Mouse (Mus musculus) brown adipose tissue, adult 24 weeks (tissue): ENCODE results near the gene Rplp1. TPM values are rescaled to one million over a fixed set of nuclear protein-coding genes. Genes with fewer than 3 reads are reported as not detected.

Experiments used
- H3K27ac ChIP-seq: fragments of 200-500 bp; replicated peaks from 2 replicates; pipeline ENCODE4 v1.5.1; 2012; ENCODE audit warnings: low read depth, mild to moderate bottlenecking, low read length
- H3K4me1 ChIP-seq: fragments of 200-500 bp; 2 replicates; pipeline ENCODE4 v1.6.1; 2012; ENCODE audit warnings: low read length, mixed read lengths; ENCODE audit not compliant: control insufficient read depth, insufficient read depth, insufficient read length
- H3K4me3 ChIP-seq: fragments of 200-500 bp; 2 replicates; pipeline ENCODE4 v1.5.1; 2012; ENCODE audit warnings: low read depth, mild to moderate bottlenecking, low read length, moderate library complexity; ENCODE audit not compliant: insufficient read depth
- polyA plus RNA-seq: library from polyadenylated mRNA; stranded (reverse); fragments of >200 nt; gene quantifications from 2 replicates; pipeline ENCODE4 v1.2.4, GENCODE M21; 2012; ENCODE audit not compliant: missing spikeins, insufficient read depth, insufficient read length

Gene Rplp1
- polyA plus RNA-seq, 1 experiment = 1,277 TPM

DNA sequence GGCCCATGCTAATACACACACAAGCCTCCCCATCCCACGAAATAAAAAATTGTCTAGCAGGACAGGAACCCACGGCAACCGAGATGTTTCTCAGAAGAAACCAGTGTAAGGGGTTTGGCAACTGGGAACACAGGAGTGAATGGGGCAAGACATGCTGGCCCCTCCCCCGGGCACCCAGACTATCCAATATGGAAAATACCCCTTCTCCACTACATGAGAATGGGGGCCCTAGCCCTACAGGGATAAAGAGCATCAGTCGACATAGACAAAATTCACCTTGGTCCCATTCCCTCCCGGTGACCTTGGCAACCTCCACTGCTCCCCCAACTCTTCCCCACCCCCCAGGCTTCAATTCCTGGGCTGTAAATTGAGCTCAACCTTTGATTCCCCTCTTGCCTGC is 42.5 kb downstream of the Rplp1 start:
- H3K4me1 ChIP-seq = no peaks in the 10 kb centered on the region
- no peak overlapping the region for H3K27ac ChIP-seq
- H3K4me3 ChIP-seq = no peak overlapping the region

DNA sequence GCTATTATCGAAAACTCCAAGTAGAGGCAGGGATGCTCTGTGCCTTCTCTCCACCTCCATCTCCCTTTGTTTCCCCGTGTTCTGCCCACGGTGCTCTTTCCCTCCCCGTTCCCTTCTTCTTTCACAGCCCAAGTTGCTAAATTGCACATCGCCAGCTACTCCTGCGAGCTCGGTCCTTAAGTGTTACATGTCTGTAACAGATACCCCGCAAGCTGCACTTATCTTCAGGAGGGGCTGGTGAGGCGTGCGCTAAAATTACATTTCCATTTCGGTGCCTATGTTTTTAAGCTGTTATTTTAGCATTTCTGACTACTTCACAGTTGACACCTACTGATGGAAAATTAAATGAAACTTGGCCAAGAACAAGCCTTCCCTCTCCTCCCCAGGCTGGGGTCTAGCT is 46.7 kb downstream of the Rplp1 start:
- Histone ChIP-seq H3K4me3 (no peak overlapping the region), H3K4me1 (no peaks in the 10 kb centered on the region), H3K27ac (no peak overlapping the region)

Other genes starting within 250 kb of the Rplp1 start
- gene Kif23, start 32.2 kb upstream of the Rplp1 start, polyA plus RNA-seq = 1.1 and 1.6 TPM in 2 replicates
- gene Paqr5, start 112.3 kb upstream of the Rplp1 start, polyA plus RNA-seq = not detected in 2 replicates
- 4.5 and 6.4 TPM in 2 replicates for gene Glce, start 208.1 kb upstream of the Rplp1 start, polyA plus RNA-seq